Mouse (Mus musculus): ENCODE measurements around the gene Hormad2.

GRCm38 (mm10) chr11:4379857-4380256 lies 61.0 kb downstream of the Hormad2 start:
- TF ChIP-seq CTCF (IDR thresholded peaks at IDR 0.05; ENCODE audit: control insufficient read depth, insufficient read depth, insufficient replicate concordance, low read depth, low read length) (no peak), POLR2A (IDR thresholded peaks at IDR 0.05; ENCODE audit: control insufficient read depth, low read depth, low read length) (no peak)

Measured in testis, adult 2 months (tissue).